Mouse (Mus musculus) neutrophil, adult 59 days (primary cell): Measurements from ENCODE around the gene Krt4. TPM values are rescaled to one million over a fixed set of nuclear protein-coding genes. Genes with fewer than 3 reads are reported as not detected.

Source experiments
- total RNA-seq, 2 experiments: library from RNA; stranded (reverse); gene quantifications; 1 replicate in 1 of 2; 2 replicates in 1 of 2; pipeline ENCODE4 v1.2.4; 2023

Gene Krt4
- not detected for total RNA-seq

DNA sequence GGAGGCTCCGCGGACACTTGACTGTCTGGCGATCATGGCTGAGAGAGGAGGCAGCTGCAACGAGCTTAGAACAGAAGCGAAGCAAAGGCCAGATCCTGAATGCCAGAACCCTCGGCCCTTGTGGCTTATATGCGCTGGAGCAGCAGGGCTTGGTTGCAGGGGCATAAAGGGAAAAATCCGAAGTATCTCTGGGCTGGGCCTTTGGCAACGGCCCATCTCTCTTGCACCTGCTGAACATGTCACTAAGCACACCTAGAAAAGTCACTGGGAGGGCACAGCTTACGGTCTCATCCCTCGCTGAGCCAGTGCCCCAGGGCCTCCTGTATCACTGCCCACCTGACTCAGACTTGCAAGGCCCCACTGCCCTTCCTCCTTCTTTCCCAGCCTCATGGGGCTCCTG, at the start of gene Krt4:
TSS of gene Krt4 (minus strand) at position 101 of the 400 bp plus-strand sequence.

DNA sequence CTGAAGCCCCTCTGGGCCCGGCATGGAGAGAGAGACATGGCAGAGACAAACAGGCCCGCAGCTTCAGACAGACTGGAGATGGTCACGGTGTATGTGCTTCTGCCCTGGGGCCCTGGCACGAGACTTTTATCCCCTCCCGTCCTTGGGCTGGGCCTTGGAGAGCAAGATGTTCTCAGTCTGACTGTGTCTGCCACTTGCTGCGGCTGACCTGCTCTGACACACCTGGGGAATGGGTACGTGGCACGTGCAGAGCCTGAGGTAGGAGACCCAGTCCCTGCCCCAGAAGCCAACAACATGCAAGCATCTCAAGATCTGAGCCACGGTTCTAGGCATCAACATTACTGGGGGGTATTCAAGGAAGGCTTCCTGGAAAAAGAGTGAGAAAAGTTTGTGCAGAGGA, 29.7 kb upstream of the Krt4 start, which contains the start of gene Krt78:
TSS of gene Krt78 (minus strand) at position 101 of the 400 bp plus-strand sequence.

GRCm38 (mm10) chr15:101940274-101940829, 15.8 kb upstream of the Krt4 start, which contains the start of gene Krt79:
Gene Krt79, minus strand, starts transcription at chr15:101940324.

DNA sequence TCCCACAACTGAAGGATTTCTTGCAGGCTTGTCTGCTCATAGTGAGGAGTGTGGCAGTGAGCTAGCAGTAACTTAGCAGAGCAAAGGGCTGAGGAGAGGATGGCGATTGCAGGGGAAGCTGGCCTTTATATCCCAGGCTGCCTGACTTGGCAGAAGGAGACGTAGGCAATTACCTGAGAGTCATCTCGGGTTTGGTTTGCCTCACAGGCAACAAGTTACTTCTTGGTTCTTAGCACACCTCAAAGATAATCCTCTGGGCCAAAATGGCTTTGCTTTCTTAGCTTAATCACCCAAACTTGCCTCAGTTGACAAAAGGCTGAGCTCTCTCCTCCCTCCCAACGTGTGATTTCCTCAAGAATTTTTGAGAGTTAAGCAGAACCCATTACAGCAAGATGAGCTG, 31.7 kb downstream of the Krt4 start, which contains the start of gene Krt76:
TSS of gene Krt76 (minus strand) at position 101 of the 400 bp plus-strand sequence.

GRCm38 (mm10) chr15:101869431-101869830, 55.1 kb downstream of the Krt4 start, which contains the start of gene Krt77:
Gene Krt77, minus strand, starts transcription at chr15:101869705.

Other genes starting within 250 kb of the Krt4 start
- gene Krt6b, start 244.4 kb downstream of the Krt4 start, total RNA-seq, result not detected
- not detected for gene Krt6a, start 230.4 kb downstream of the Krt4 start, total RNA-seq
- not detected for gene Krt5, start 211.8 kb downstream of the Krt4 start, total RNA-seq
- gene Krt71, start 181.6 kb downstream of the Krt4 start, total RNA-seq, result not detected
- not detected for gene Krt72, start 138.3 kb downstream of the Krt4 start, total RNA-seq
- gene Krt73, start 122.4 kb downstream of the Krt4 start, total RNA-seq, result not detected
- not detected for gene Krt2, start 106.6 kb downstream of the Krt4 start, total RNA-seq
- gene Krt1, start 73.9 kb downstream of the Krt4 start, total RNA-seq, result not detected
- not detected for gene Krt77, start 55.0 kb downstream of the Krt4 start, total RNA-seq
- gene Krt76, start 31.8 kb downstream of the Krt4 start, total RNA-seq, result not detected
- not detected for gene Krt79, start 15.6 kb upstream of the Krt4 start, total RNA-seq
- gene Krt78, start 29.6 kb upstream of the Krt4 start, total RNA-seq, result not detected
- not detected for gene Krt8, start 79.7 kb upstream of the Krt4 start, total RNA-seq
- gene Krt18, start 103.4 kb upstream of the Krt4 start, total RNA-seq, result under 1 TPM; 0.26 to 0.73 TPM
- gene Eif4b, start 149.0 kb upstream of the Krt4 start, total RNA-seq, result 100 to 1,000 TPM; 127 to 136 TPM
- gene Tns2, start 175.7 kb upstream of the Krt4 start, total RNA-seq, result 1 to 10 TPM; 1.4 TPM
- 10 to 100 TPM; 21.7 to 27.2 TPM for gene Spryd3, start 211.5 kb upstream of the Krt4 start, total RNA-seq
- not detected for gene Igfbp6, start 219.6 kb upstream of the Krt4 start, total RNA-seq
- under 1 TPM; 0.62 to 0.87 TPM for gene Soat2, start 225.8 kb upstream of the Krt4 start, total RNA-seq